Mouse (Mus musculus) heart, postnatal 0 days (tissue): ENCODE measurements around the gene Serpinb9g.

Experiments
- CTCF ChIP-seq: IDR thresholded peaks from 2 replicates; pipeline ENCODE4 v1.5.1; 2016; ENCODE audit warnings: antibody characterized with exemption, control low read depth, low read depth
- EP300 ChIP-seq: IDR thresholded peaks from 2 replicates; pipeline ENCODE4 v1.6.1; 2016; ENCODE audit warnings: antibody characterized with exemption, low read depth

- no peak for TF ChIP-seq CTCF
- TF ChIP-seq EP300: no peak
Observed at GRCm38 (mm10) chr13:33524629-33525028, 40.0 kb downstream of the Serpinb9g start.
